Mouse (Mus musculus): Measurements from ENCODE around the gene Fam118b. TPM values are rescaled to one million over a fixed set of nuclear protein-coding genes. Genes with fewer than 3 reads are reported as not detected.
A peak's percentile ranks its signal among the peaks of the same experiment; 100 is the strongest.

Gene Fam118b
- polyA plus RNA-seq (2012; rRNA removed), result 78.5 and 79.5 TPM in 2 replicates

- Histone ChIP-seq H3K27me3 (ENCODE audit: control insufficient read depth, insufficient read depth, low read length) (no peaks in the 10 kb centered on the region), H3K36me3 (ENCODE audit: control insufficient read depth, insufficient read depth, low read length) (peaks cover under 1% of the 10 kb centered on the region; the same call in 1 of the 2 replicates), H3K27ac (ENCODE audit: control insufficient read depth, insufficient read depth, low read depth, low read length) (peak within 1 kb of the TSS; percentile 95), H3K4me1 (ENCODE audit: control insufficient read depth, insufficient read depth, low read length) (peaks cover 4% of the 10 kb centered on the region), H3K4me3 (ENCODE audit: control insufficient read depth, low read depth, low read length) (peak within 1 kb of the TSS; percentile 99)
- TF ChIP-seq POLR2A (IDR thresholded peaks at IDR 0.05; ENCODE audit: control insufficient read depth, low read depth, low read length) (peak; percentile 99), CTCF (IDR thresholded peaks at IDR 0.05; ENCODE audit: control insufficient read depth, insufficient read depth, insufficient replicate concordance, low read depth, low read length) (no peak)
Measured at GRCm38 (mm10) chr9:35267146-35267975, at the start of gene Fam118b, which contains the start of gene Rpusd4. Gene Fam118b, minus strand, starts transcription at chr9:35267805. Gene Rpusd4, plus strand, starts transcription at chr9:35267865.

GRCm38 (mm10) chr9:35316771-35317211, 49.2 kb upstream of the Fam118b start:
- Histone ChIP-seq H3K4me1 (ENCODE audit: control insufficient read depth, insufficient read depth, low read length) (no peaks in the 10 kb centered on the region), H3K4me3 (ENCODE audit: control insufficient read depth, low read depth, low read length) (no peak overlapping the region), H3K27ac (ENCODE audit: control insufficient read depth, insufficient read depth, low read depth, low read length) (no peak overlapping the region), H3K27me3 (ENCODE audit: control insufficient read depth, insufficient read depth, low read length) (no peaks in the 10 kb centered on the region), H3K36me3 (ENCODE audit: control insufficient read depth, insufficient read depth, low read length) (no peaks in the 10 kb centered on the region)
- TF ChIP-seq CTCF (IDR thresholded peaks at IDR 0.05; ENCODE audit: control insufficient read depth, insufficient read depth, insufficient replicate concordance, low read depth, low read length) (no peak), POLR2A (IDR thresholded peaks at IDR 0.05; ENCODE audit: control insufficient read depth, low read depth, low read length) (no peak)

GRCm38 (mm10) chr9:35314254-35314653, 46.6 kb upstream of the Fam118b start:
- TF ChIP-seq CTCF (IDR thresholded peaks at IDR 0.05; ENCODE audit: control insufficient read depth, insufficient read depth, insufficient replicate concordance, low read depth, low read length) (no peak), POLR2A (IDR thresholded peaks at IDR 0.05; ENCODE audit: control insufficient read depth, low read depth, low read length) (no peak)
- Histone ChIP-seq H3K36me3 (ENCODE audit: control insufficient read depth, insufficient read depth, low read length) (no peaks in the 10 kb centered on the region), H3K27me3 (ENCODE audit: control insufficient read depth, insufficient read depth, low read length) (no peaks in the 10 kb centered on the region), H3K4me3 (ENCODE audit: control insufficient read depth, low read depth, low read length) (no peak overlapping the region), H3K4me1 (ENCODE audit: control insufficient read depth, insufficient read depth, low read length) (no peaks in the 10 kb centered on the region), H3K27ac (ENCODE audit: control insufficient read depth, insufficient read depth, low read depth, low read length) (no peak overlapping the region)

GRCm38 (mm10) chr9:35313601-35314000, 46.0 kb upstream of the Fam118b start:
- no peak overlapping the region for H3K4me3 ChIP-seq (ENCODE audit: control insufficient read depth, low read depth, low read length)
- H3K27me3 ChIP-seq (ENCODE audit: control insufficient read depth, insufficient read depth, low read length), result no peaks in the 10 kb centered on the region
- H3K36me3 ChIP-seq (ENCODE audit: control insufficient read depth, insufficient read depth, low read length), result no peaks in the 10 kb centered on the region
- no peak overlapping the region for H3K27ac ChIP-seq (ENCODE audit: control insufficient read depth, insufficient read depth, low read depth, low read length)
- H3K4me1 ChIP-seq (ENCODE audit: control insufficient read depth, insufficient read depth, low read length), result no peaks in the 10 kb centered on the region
- TF ChIP-seq CTCF (IDR thresholded peaks at IDR 0.05; ENCODE audit: control insufficient read depth, insufficient read depth, insufficient replicate concordance, low read depth, low read length) (no peak), POLR2A (IDR thresholded peaks at IDR 0.05; ENCODE audit: control insufficient read depth, low read depth, low read length) (no peak)

GRCm38 (mm10) chr9:35312516-35312915, 44.9 kb upstream of the Fam118b start:
- H3K27me3 ChIP-seq (ENCODE audit: control insufficient read depth, insufficient read depth, low read length), result no peaks in the 10 kb centered on the region

GRCm38 (mm10) chr9:35310377-35310776, 42.8 kb upstream of the Fam118b start:
- Histone ChIP-seq H3K4me3 (ENCODE audit: control insufficient read depth, low read depth, low read length) (no peak overlapping the region), H3K4me1 (ENCODE audit: control insufficient read depth, insufficient read depth, low read length) (no peaks in the 10 kb centered on the region), H3K27me3 (ENCODE audit: control insufficient read depth, insufficient read depth, low read length) (no peaks in the 10 kb centered on the region), H3K27ac (ENCODE audit: control insufficient read depth, insufficient read depth, low read depth, low read length) (no peak overlapping the region), H3K36me3 (ENCODE audit: control insufficient read depth, insufficient read depth, low read length) (no peaks in the 10 kb centered on the region)
- TF ChIP-seq POLR2A (IDR thresholded peaks at IDR 0.05; ENCODE audit: control insufficient read depth, low read depth, low read length) (no peak), CTCF (IDR thresholded peaks at IDR 0.05; ENCODE audit: control insufficient read depth, insufficient read depth, insufficient replicate concordance, low read depth, low read length) (no peak)

More at GRCm38 (mm10) chr9:35312516-35312915, 44.9 kb upstream of the Fam118b start:
- no peak overlapping the region for H3K4me3 ChIP-seq (ENCODE audit: control insufficient read depth, low read depth, low read length)
- H3K4me1 ChIP-seq (ENCODE audit: control insufficient read depth, insufficient read depth, low read length), result no peaks in the 10 kb centered on the region
- H3K27ac ChIP-seq (ENCODE audit: control insufficient read depth, insufficient read depth, low read depth, low read length), result no peak overlapping the region
- TF ChIP-seq POLR2A (IDR thresholded peaks at IDR 0.05; ENCODE audit: control insufficient read depth, low read depth, low read length) (no peak), CTCF (IDR thresholded peaks at IDR 0.05; ENCODE audit: control insufficient read depth, insufficient read depth, insufficient replicate concordance, low read depth, low read length) (no peak)
- H3K36me3 ChIP-seq (ENCODE audit: control insufficient read depth, insufficient read depth, low read length), result no peaks in the 10 kb centered on the region

- H3K27me3 ChIP-seq (ENCODE audit: control insufficient read depth, insufficient read depth, low read length), result no peaks in the 10 kb centered on the region
- no peak overlapping the region for H3K4me3 ChIP-seq (ENCODE audit: control insufficient read depth, low read depth, low read length)
- H3K36me3 ChIP-seq (ENCODE audit: control insufficient read depth, insufficient read depth, low read length), result no peaks in the 10 kb centered on the region
- no peaks in the 10 kb centered on the region for H3K4me1 ChIP-seq (ENCODE audit: control insufficient read depth, insufficient read depth, low read length)
- TF ChIP-seq CTCF (IDR thresholded peaks at IDR 0.05; ENCODE audit: control insufficient read depth, insufficient read depth, insufficient replicate concordance, low read depth, low read length) (no peak), POLR2A (IDR thresholded peaks at IDR 0.05; ENCODE audit: control insufficient read depth, low read depth, low read length) (no peak)
- no peak overlapping the region for H3K27ac ChIP-seq (ENCODE audit: control insufficient read depth, insufficient read depth, low read depth, low read length)
Measured at GRCm38 (mm10) chr9:35307461-35307860, 39.9 kb upstream of the Fam118b start.

Data from testis, adult 2 months (tissue).